Mouse (Mus musculus) embryonic facial prominence, embryonic 12.5 days (tissue): ENCODE data around the gene C1qtnf9. TPM values are rescaled to one million over a fixed set of nuclear protein-coding genes. Genes with fewer than 3 reads are reported as not detected.

Experiments used
- ATAC-seq: fragments of 200-750 bp; cut with Nextera tagmentation; 2 replicates; pipeline ENCODE4 v1.8.0; 2017; ENCODE audit not compliant: insufficient number of reproducible peaks, insufficient read depth, low FRiP score, low TSS enrichment
- H3K27ac ChIP-seq: fragments of 300-500 bp; sonication (generic); 2 replicates; pipeline ENCODE4 v1.5.1; 2016; ENCODE audit warnings: mild to moderate bottlenecking
- H3K27me3 ChIP-seq: fragments of 300-500 bp; sonication (generic); 2 replicates; pipeline ENCODE4 v1.6.1; 2016; ENCODE audit warnings: mild to moderate bottlenecking, moderate library complexity
- H3K36me3 ChIP-seq: fragments of 300-500 bp; sonication (generic); 2 replicates; pipeline ENCODE4 v1.6.1; 2016; ENCODE audit warnings: mild to moderate bottlenecking
- H3K4me1 ChIP-seq: fragments of 300-500 bp; sonication (generic); 2 replicates; pipeline ENCODE4 v1.6.1; 2016
- H3K4me2 ChIP-seq: fragments of 300-500 bp; sonication (generic); replicated peaks from 2 replicates; pipeline ENCODE4 v1.6.1; 2016; ENCODE audit warnings: mild to moderate bottlenecking, moderate library complexity
- H3K4me3 ChIP-seq: fragments of 300-500 bp; sonication (generic); 2 replicates; pipeline ENCODE4 v1.5.1; 2016; ENCODE audit warnings: mild to moderate bottlenecking
- H3K9ac ChIP-seq: fragments of 300-500 bp; sonication (generic); 2 replicates; pipeline ENCODE4 v1.6.1; 2016; ENCODE audit warnings: mild to moderate bottlenecking, moderate library complexity
- H3K9me3 ChIP-seq: fragments of 300-500 bp; sonication (generic); 2 replicates; pipeline ENCODE4 v1.6.1; 2016; ENCODE audit warnings: mild to moderate bottlenecking, moderate library complexity
- WGBS: fragments of 180-500 bp; shearing (Covaris S2); methylation state at CpG from one replicate; pipeline ENCODE4 v1.1.7; 2016; 5-methylcytosine and 5-hydroxymethylcytosine counted together
- polyA plus RNA-seq: library from polyadenylated mRNA; unstranded; fragments of >200 nt; fragmentation: Nextera tagmentation; extraction: Ambion mirVana; gene quantifications from 2 replicates; pipeline ENCODE4 v1.2.1, GENCODE M21; 2016

Gene C1qtnf9
- polyA plus RNA-seq, 1 experiment from 2014 or later: 0.38 TPM

DNA sequence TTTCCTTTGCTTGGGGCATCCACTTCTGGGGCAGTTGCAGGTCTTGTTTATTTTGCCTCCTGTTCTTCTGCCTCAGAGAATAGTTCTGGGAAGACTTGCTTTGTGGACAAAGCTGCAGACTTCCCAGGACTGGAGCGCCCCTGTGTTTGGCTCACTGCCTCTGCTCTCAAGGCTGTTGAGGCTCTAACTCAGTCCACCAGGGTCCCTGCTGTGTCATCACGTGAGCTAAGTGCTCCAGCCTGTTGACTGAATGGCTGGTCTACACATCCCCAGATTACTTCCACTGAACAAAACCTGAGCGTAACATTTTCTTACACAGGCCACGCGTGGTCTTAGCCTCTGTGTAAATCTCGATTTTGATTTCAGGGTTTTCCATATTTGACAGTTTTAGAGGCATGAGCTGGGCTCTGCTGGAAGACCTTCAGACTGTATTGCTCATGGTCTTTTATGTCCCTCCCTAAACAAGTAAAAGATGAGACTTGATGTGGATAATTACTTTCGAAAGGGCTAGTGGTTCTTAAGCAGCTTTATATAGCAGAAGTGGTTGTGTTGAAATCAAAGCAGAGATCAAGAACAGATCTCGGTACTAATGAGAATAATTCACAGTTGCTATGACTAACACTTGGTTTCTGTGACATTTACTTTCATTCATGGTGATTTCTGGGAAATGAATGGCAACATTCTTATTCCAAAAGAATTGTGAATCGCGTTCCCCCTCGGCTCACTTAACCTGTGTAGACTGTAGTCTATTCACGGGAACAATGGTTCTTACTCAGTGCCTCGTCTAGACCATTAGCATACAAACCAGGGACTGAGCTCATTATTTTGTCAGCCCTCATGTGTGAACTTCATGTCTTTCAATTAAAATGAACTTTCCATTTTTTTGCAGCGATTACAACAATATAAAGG is 14.8 kb upstream of the C1qtnf9 start:
- ATAC-seq: no peak
- Histone ChIP-seq H3K27me3 (no peaks in the 10 kb centered on the region), H3K9me3 (no peaks in the 10 kb centered on the region), H3K9ac (no peak overlapping the region), H3K4me1 (no peaks in the 10 kb centered on the region), H3K27ac (no peak overlapping the region), H3K4me3 (no peak overlapping the region), H3K4me2 (no peak overlapping the region), H3K36me3 (peaks cover 12% of the 10 kb centered on the region; the same call in 1 of the 2 replicates)
- WGBS: 82% methylated on average over 14 of the region's 14 CpGs

DNA sequence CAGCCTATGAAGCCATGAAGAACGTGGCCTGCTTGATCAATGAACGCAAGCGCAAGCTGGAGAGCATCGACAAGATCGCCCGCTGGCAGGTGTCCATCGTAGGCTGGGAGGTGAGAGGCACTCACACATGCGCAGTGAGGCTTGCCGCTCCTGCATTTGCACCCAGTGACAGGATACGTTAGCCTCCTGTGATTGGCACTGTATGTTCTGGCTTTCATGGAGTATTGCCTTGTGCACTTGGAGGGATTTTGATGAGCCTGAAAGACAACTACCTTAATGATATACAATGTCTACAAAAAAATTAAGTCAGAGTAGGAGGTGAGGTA is 14.2 kb upstream of the C1qtnf9 start:
- H3K4me1 ChIP-seq: no peaks in the 10 kb centered on the region
- no peak overlapping the region for H3K9ac ChIP-seq
- peaks cover 12% of the 10 kb centered on the region; the same call in 1 of the 2 replicates for H3K36me3 ChIP-seq
- no peak overlapping the region for H3K27ac ChIP-seq
- H3K4me3 ChIP-seq: no peak overlapping the region
- no peaks in the 10 kb centered on the region for H3K27me3 ChIP-seq
- no peaks in the 10 kb centered on the region for H3K9me3 ChIP-seq
- ATAC-seq: no peak
- no peak overlapping the region for H3K4me2 ChIP-seq
- WGBS: 94% methylated on average over 10 of the region's 10 CpGs

DNA sequence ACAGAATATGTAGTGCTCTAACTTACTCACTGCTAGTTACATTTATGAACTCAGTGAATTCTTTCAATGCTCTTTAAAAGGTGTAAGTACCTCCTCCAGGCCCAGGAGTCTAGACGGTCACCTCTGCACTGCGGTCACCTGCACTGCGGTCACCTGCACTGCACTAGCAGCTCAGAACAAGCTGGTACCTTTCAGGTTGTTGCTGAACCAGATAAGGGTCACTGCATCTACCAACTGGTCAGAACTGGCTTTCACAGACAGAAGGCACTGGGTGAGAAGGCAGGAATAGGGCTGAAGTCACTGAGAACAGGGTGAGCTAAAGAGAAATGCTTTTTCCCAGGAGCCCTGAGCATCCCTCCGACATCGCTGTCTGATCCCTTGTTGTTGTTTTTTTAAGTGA is 13.3 kb upstream of the C1qtnf9 start:
- Histone ChIP-seq H3K4me2 (no peak overlapping the region), H3K9ac (no peak overlapping the region), H3K27ac (no peak overlapping the region), H3K4me1 (no peaks in the 10 kb centered on the region), H3K36me3 (peaks cover 17% of the 10 kb centered on the region; the same call in 1 of the 2 replicates), H3K9me3 (no peaks in the 10 kb centered on the region), H3K4me3 (no peak overlapping the region), H3K27me3 (no peaks in the 10 kb centered on the region)
- 97% methylated on average over 5 of the region's 5 CpGs for WGBS
- no peak for ATAC-seq

DNA sequence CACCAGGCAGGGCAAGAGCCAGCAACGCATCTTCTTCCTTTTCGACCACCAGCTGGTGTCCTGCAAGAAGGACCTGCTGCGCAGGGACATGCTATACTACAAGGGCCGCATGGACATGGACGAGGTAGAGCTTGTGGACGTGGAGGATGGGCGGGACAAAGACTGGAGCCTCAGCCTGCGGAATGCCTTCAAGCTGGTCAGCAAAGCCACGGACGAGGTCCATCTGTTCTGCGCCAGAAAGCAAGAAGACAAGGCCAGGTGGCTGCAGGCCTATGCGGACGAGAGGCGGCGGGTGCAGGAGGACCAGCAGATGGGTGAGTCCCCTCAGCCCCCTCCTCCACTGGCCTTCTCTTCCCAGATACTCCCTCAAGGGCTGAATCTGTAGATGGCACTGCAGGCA is 11.7 kb upstream of the C1qtnf9 start:
- H3K36me3 ChIP-seq: peaks cover 25% of the 10 kb centered on the region; the same call in 1 of the 2 replicates
- H3K9me3 ChIP-seq: no peaks in the 10 kb centered on the region
- H3K4me3 ChIP-seq: no peak overlapping the region
- 89% methylated on average over 15 of the region's 15 CpGs for WGBS
- no peak overlapping the region for H3K9ac ChIP-seq
- no peak for ATAC-seq
- H3K27ac ChIP-seq: no peak overlapping the region
- H3K4me2 ChIP-seq: no peak overlapping the region
- no peaks in the 10 kb centered on the region for H3K4me1 ChIP-seq
- no peaks in the 10 kb centered on the region for H3K27me3 ChIP-seq

DNA sequence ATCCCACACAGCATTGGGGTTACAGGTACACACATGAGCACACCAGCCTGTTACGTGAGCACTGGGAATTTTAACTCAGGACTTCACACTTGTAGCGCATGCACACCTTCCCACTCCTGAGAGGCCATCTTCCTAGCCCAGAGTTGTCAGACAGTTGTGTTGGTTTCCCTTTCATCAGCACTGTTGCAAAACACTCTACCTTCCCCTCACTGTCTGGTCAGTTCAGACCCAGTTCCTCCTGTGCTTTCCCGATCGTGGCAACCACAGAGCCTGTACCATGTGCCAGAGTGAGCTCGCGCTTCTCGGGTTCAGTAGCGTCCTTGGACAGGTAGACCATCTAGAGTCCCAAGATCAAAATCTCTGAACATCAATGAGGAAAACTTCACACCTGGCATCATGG is 10.7 kb upstream of the C1qtnf9 start:
- no peak overlapping the region for H3K4me2 ChIP-seq
- no peak for ATAC-seq
- H3K27me3 ChIP-seq: no peaks in the 10 kb centered on the region
- no peaks in the 10 kb centered on the region for H3K9me3 ChIP-seq
- H3K9ac ChIP-seq: no peak overlapping the region
- WGBS: 92% methylated on average over 8 of the region's 8 CpGs
- no peak overlapping the region for H3K27ac ChIP-seq
- peaks cover 28% of the 10 kb centered on the region for H3K36me3 ChIP-seq
- H3K4me1 ChIP-seq: no peaks in the 10 kb centered on the region
- no peak overlapping the region for H3K4me3 ChIP-seq

DNA sequence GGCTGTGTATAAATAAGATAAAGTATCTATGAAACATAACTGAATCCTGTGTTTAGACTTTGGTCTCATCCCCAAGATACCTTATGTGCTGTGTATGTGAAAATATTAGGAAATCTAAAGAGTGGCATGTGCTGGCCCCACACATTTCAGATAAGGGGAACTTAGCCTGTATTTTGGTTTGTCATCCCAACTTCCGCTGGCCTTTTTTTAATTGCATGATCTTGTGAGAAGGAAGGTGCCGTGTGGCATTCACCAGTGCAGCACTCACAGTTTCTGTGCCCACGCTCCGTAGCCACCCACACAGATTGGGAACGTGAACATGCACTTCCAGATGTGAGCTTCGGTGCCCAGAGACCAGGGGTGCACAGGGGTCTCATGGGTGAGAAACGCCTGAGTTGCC is 10.2 kb upstream of the C1qtnf9 start:
- H3K36me3 ChIP-seq: peaks cover 28% of the 10 kb centered on the region

DNA sequence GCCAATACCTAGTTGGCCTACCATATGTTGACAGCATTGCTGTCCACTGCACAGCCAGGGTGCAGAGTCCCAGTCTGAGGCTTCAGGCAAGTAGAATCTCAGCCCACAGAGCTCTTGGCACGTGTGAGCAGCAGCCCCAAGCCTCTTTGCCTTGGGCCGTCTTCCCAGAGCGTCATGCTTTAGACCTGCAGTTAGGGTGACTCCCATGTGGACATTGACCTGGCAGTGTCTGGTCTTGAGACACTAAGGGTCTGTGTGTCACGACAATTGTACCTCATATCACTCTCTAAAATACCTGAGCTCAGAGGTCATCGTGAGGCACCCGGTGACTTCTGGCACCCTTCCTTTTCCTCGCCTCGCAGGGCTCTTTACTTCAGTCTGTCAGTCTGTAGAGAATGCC is 8.8 kb upstream of the C1qtnf9 start:
- H3K27me3 ChIP-seq: no peaks in the 10 kb centered on the region
- H3K36me3 ChIP-seq: peaks cover 25% of the 10 kb centered on the region
- H3K27ac ChIP-seq: no peak overlapping the region
- H3K9me3 ChIP-seq: no peaks in the 10 kb centered on the region
- no peaks in the 10 kb centered on the region for H3K4me1 ChIP-seq
- no peak overlapping the region for H3K4me3 ChIP-seq
- ATAC-seq: no peak
- no peak overlapping the region for H3K9ac ChIP-seq
- H3K4me2 ChIP-seq: no peak overlapping the region
- WGBS: 89% methylated on average over 8 of the region's 8 CpGs

More for the DNA sequence above, 10.2 kb upstream of the C1qtnf9 start:
- H3K9me3 ChIP-seq: no peaks in the 10 kb centered on the region
- no peak overlapping the region for H3K27ac ChIP-seq
- no peak for ATAC-seq
- WGBS: 95% methylated on average over 7 of the region's 7 CpGs
- H3K9ac ChIP-seq: no peak overlapping the region
- no peak overlapping the region for H3K4me3 ChIP-seq
- no peaks in the 10 kb centered on the region for H3K4me1 ChIP-seq
- H3K27me3 ChIP-seq: no peaks in the 10 kb centered on the region
- H3K4me2 ChIP-seq: no peak overlapping the region

DNA sequence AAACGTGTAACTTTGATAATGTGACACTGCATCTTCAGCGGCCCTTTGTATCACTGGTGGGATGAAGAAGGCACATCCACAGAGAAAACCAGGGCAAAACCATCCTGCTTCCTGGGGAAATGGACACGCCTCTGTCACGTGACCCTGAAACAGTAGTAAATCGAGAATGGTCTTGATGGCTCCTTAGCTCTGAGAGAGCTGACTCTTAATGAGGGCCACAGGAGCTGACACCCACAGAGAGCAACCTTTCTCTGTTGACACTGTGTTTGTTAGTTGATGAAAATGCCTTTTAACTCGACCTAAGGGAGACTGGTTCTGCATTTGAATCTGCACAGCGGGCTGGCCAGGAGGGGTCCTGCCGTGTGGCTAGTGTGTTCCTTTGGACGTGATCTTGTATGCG is 6.1 kb upstream of the C1qtnf9 start:
- Histone ChIP-seq H3K4me1 (no peaks in the 10 kb centered on the region), H3K4me3 (no peak overlapping the region), H3K4me2 (no peak overlapping the region), H3K36me3 (peaks cover 21% of the 10 kb centered on the region; the same call in 1 of the 2 replicates), H3K27ac (no peak overlapping the region), H3K9me3 (no peaks in the 10 kb centered on the region), H3K9ac (no peak overlapping the region), H3K27me3 (no peaks in the 10 kb centered on the region)
- no peak for ATAC-seq
- WGBS: 77% methylated on average over 10 of the region's 10 CpGs

DNA sequence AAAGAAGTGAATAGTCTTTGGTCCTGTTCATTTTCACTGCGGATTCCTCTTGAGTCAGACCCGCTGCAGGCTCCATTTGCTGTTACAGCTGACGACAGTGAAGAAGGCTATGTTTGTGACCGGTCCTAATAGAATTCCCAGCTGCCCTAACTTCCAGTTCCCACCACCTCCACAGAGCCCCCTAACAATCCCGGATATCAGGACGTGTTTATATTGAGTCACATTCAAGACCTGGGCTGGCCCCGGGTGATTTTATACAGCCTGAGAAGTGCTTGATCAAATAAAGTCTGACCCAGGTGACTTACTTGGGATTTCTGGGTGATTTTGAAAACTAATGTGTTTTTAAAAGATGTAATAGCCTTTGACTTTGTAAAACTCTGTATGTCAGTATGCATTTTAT is 5.2 kb upstream of the C1qtnf9 start:
- Histone ChIP-seq H3K4me2 (no peak overlapping the region), H3K4me1 (0 out of 2 replicates have a peak, but pooled peaks cover 4% of the 10 kb centered on the region), H3K27me3 (no peaks in the 10 kb centered on the region), H3K36me3 (peaks cover 16% of the 10 kb centered on the region; the same call in 1 of the 2 replicates), H3K9ac (no peak overlapping the region), H3K9me3 (no peaks in the 10 kb centered on the region), H3K27ac (no peak overlapping the region), H3K4me3 (no peak overlapping the region)
- no peak for ATAC-seq
- 62% methylated on average over 7 of the region's 7 CpGs for WGBS

DNA sequence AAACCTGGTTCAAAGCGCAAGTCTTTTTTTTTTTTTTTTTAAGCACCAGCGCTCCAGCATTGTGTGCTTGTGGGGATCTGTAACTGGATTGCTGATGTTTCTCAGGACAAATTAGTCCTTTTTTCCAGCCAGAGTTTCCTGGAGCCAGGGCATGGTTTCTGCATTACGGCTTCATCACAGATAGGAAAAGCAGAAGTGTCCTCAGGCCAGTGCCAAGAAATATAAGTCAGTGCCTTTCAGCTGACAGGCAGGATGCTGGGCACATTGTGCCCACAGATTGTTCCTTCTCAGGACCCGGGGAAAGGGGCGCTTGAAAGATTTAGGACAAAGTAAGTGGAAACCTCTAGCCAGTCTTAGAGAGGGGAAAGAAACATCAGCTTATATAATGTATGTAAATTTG is 4.2 kb upstream of the C1qtnf9 start:
- Histone ChIP-seq H3K36me3 (peaks cover 16% of the 10 kb centered on the region; the same call in 1 of the 2 replicates), H3K27ac (no peak overlapping the region), H3K4me2 (no peak overlapping the region), H3K9me3 (no peaks in the 10 kb centered on the region), H3K9ac (no peak overlapping the region), H3K4me3 (no peak overlapping the region), H3K4me1 (0 out of 2 replicates have a peak, but pooled peaks cover 5% of the 10 kb centered on the region), H3K27me3 (no peaks in the 10 kb centered on the region)
- no peak for ATAC-seq
- WGBS: 84% methylated on average over 5 of the region's 5 CpGs

DNA sequence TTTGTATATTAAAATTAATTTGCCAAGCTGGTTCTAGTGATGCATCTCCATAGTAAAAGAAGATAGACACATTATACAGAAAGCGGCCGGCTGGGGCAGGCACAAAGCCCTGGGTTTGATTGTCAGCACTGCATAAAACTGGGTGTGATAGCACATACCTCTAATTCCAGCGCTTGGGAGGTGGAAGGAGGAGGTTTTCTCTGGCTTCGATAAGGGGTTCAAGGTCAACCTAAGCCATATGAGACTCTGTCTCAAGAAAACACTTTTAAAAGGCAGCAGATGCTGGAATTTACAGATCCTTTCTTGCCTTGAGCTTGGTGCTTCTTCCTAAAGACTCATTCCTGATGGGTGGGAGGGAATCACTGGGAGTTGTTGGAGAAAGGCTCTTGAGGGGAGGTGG is 3.4 kb upstream of the C1qtnf9 start:
- WGBS: 54% methylated on average over 4 of the region's 4 CpGs
- no peak overlapping the region for H3K27ac ChIP-seq

DNA sequence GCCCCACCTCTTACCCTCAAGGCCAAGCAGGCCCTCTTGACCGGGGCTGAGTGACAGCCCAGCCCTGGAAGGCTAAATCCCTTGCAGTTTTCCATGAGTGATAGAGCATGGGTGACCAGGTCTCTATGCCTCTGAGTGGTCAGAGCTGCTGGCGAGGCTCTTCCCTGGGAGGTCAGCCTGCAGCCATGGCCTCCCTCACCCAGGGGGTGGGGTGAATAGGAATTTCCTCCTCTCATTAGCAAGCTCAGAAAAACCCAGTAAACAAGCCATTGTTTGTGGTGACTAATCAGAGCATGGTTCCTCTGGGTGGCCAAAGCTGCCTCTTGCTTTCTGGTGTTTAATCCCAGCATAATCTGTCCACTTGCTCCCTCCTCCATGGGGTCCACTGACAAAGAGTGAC is 2.9 kb upstream of the C1qtnf9 start:
- no peak overlapping the region for H3K4me2 ChIP-seq
- H3K9ac ChIP-seq: no peak overlapping the region
- WGBS: 56% methylated on average over 2 of the region's 2 CpGs
- H3K4me1 ChIP-seq: 0 out of 2 replicates have a peak, but pooled peaks cover 5% of the 10 kb centered on the region
- no peak overlapping the region for H3K27ac ChIP-seq
- no peak overlapping the region for H3K4me3 ChIP-seq
- H3K27me3 ChIP-seq: no peaks in the 10 kb centered on the region
- peaks cover 9% of the 10 kb centered on the region; the same call in 1 of the 2 replicates for H3K36me3 ChIP-seq
- no peaks in the 10 kb centered on the region for H3K9me3 ChIP-seq
- no peak for ATAC-seq

More for the DNA sequence above, 3.4 kb upstream of the C1qtnf9 start:
- Histone ChIP-seq H3K4me2 (no peak overlapping the region), H3K36me3 (peaks cover 12% of the 10 kb centered on the region; the same call in 1 of the 2 replicates), H3K9ac (no peak overlapping the region), H3K4me1 (0 out of 2 replicates have a peak, but pooled peaks cover 5% of the 10 kb centered on the region), H3K9me3 (no peaks in the 10 kb centered on the region), H3K27me3 (no peaks in the 10 kb centered on the region), H3K4me3 (no peak overlapping the region)
- no peak for ATAC-seq
